Mouse (Mus musculus): Measurements from ENCODE around the gene Mzt1. TPM values are rescaled to one million over a fixed set of nuclear protein-coding genes. Genes with fewer than 3 reads are reported as not detected.

The Mzt1 gene
- 125 and 128 TPM in 2 replicates for polyA plus RNA-seq (2015; fragmentation: Nextera tagmentation; extraction: Ambion mirVana)

DNA sequence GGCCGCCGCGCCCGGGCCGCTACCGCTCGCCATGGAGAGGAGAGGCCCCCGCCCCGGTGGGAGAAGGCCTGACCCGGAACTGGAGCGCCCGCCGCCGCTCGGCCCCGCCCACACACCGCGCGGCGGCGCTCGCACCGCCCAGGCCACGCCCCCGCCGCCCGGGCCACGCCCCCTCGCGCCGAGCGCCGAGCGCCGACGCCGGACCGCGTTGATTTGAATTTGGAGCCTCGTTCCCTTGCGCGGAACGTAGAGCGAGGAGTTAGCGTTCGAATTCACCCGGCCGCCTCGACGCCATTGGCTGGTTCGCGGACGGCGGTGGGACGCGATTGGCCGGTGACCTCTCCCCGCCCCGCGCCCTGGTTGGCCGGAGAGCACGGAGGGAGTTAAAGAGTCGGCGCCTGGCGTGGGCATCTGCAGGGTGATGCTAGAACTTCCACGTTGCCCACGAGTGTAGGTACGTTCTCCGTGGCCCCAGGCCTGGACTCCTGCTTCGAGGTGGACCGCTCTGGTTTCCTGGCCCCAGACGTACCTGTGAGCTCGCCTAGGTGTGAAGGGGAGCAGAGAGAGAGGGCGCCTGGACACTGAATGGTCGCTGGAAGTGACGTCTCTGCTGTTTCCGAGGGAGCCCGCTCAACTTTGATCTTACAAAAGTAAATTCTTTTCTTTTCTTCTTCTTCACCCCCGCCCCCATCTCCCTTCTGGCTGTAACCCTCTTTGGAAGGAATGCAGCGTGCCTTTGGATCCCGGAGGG is at the start of gene Mzt1, which contains the start of gene Bora:
Mzt1 (minus strand) TSS at position 104 of the 751 bp plus-strand sequence.
Bora (plus strand) TSS at position 192 of the 751 bp plus-strand sequence.
- ATAC-seq (replicated peaks) = peak; percentile 97
- H3K27ac ChIP-seq (replicated peaks) = peak within 1 kb of the TSS; percentile 87
- H3K4me1 ChIP-seq = peaks cover 34% of the 10 kb centered on the region
- no peaks in the 10 kb centered on the region for H3K9me3 ChIP-seq
- H3K27me3 ChIP-seq = no peaks in the 10 kb centered on the region
- H3K36me3 ChIP-seq = no peaks in the 10 kb centered on the region
- peak within 1 kb of the TSS; percentile 94 for H3K9ac ChIP-seq (replicated peaks)
- H3K4me2 ChIP-seq (replicated peaks) = peak within 1 kb of the TSS; percentile 82
- under 1% methylated on average over 81 of the region's 81 CpGs for WGBS
- peak within 1 kb of the TSS; percentile 98 for H3K4me3 ChIP-seq

DNA sequence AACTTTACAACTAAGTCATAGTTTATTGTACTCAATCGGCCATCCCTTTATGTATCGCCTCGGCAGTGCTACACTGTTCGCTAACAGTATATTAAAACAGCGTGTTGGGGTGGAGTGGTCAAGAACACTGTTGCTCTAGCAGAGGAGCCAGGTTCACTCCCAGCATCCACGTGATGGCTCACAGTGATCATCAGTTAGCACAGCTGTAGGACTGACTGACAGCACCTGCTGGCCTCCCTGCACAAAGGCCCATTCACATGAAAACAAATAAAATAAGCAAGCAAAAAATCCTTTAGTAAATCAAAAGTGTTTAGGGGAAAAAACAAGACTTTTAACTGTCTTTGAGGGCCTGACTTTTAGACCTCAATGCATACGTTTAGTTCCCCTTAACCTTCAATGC is 43.0 kb upstream of the Mzt1 start:
- no peaks in the 10 kb centered on the region for H3K27me3 ChIP-seq
- 93% methylated on average over 7 of the region's 7 CpGs for WGBS
- no peaks in the 10 kb centered on the region for H3K9me3 ChIP-seq
- no peak overlapping the region for H3K9ac ChIP-seq (replicated peaks)
- no peak overlapping the region for H3K27ac ChIP-seq (replicated peaks)
- no peak overlapping the region for H3K4me2 ChIP-seq (replicated peaks)
- ATAC-seq (replicated peaks) = no peak
- peaks cover 73% of the 10 kb centered on the region for H3K36me3 ChIP-seq
- H3K4me1 ChIP-seq = no peaks in the 10 kb centered on the region
- no peak overlapping the region for H3K4me3 ChIP-seq

DNA sequence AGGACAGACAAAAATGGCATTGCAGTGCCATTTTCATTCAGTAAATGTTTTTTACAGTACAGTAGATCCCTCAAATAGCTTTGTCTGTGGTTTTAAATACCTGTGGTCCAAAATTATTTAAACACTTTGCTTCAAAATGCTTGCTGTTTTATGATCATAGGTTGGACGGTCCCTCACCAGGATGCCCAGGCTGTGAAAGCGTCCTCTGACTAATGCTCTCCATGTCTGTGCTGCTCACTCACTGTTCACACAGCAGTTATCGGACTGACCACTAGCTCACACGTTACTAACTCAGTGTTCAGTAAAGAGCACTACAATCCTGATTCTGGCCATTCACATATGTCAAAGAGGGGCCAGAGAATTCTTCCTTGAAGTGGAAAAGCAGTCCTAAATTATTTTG is 25.2 kb upstream of the Mzt1 start:
- Histone ChIP-seq H3K9ac (replicated peaks) (no peak overlapping the region), H3K4me2 (replicated peaks) (no peak overlapping the region), H3K4me1 (no peaks in the 10 kb centered on the region), H3K36me3 (peaks cover 17% of the 10 kb centered on the region), H3K27me3 (no peaks in the 10 kb centered on the region), H3K9me3 (no peaks in the 10 kb centered on the region), H3K27ac (replicated peaks) (no peak overlapping the region), H3K4me3 (no peak overlapping the region)
- 91% methylated on average over 4 of the region's 4 CpGs for WGBS
- no peak for ATAC-seq (replicated peaks)

DNA sequence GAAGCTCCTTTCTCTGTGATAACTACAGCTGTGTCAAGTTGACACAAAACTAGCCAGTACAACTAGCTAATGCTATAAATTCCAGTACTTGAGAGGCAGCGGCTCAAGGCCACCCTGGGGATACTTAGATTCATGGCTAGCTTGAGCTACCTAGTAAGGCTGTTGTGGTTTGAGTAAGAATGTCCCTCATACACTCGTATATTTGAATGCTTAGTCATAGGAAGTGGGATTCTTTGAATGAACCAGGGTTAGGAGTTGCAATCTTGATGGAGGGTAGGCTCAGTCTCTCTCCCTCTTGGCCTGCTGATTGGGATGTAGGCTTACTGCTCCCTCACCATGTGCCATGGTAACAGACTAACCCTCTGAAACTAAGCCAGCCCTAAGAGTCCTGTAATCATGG is 17.2 kb upstream of the Mzt1 start:
- Histone ChIP-seq H3K9ac (replicated peaks) (no peak overlapping the region), H3K4me2 (replicated peaks) (no peak overlapping the region), H3K4me1 (no peaks in the 10 kb centered on the region), H3K9me3 (no peaks in the 10 kb centered on the region), H3K36me3 (0 out of 2 replicates have a peak, but pooled peaks cover 5% of the 10 kb centered on the region), H3K27me3 (no peaks in the 10 kb centered on the region), H3K4me3 (no peak overlapping the region), H3K27ac (replicated peaks) (no peak overlapping the region)
- 93% methylated on average over 2 of the region's 2 CpGs for WGBS
- ATAC-seq (replicated peaks) = no peak

DNA sequence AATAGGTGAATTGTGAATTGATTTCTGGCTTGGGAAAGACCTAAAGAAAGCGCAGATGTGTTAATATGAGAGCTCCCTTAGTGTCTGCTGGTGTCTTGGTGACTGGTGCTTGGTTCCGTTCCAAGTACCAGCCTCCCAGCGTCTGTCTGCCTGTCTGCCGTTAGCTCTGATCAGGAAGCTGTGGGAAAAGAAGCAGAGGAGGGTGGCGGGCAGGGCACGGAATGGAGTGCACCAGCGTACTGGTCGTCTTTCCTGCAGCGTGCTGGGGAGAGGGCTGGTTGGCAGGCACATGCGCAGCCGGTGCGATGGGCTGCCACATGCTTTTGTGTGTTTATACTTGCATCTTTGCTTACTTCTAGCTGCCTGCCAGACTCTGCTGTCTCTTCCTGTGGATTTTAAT is 14.7 kb upstream of the Mzt1 start:
- Histone ChIP-seq H3K4me1 (no peaks in the 10 kb centered on the region), H3K9ac (replicated peaks) (0 out of 2 replicates have a peak overlapping the region, but pooled peaks have one; percentile 28), H3K9me3 (no peaks in the 10 kb centered on the region), H3K4me3 (peak overlapping the region; percentile 20), H3K27me3 (no peaks in the 10 kb centered on the region), H3K36me3 (0 out of 2 replicates have a peak, but pooled peaks cover 5% of the 10 kb centered on the region), H3K4me2 (replicated peaks) (peak overlapping the region; percentile 35), H3K27ac (replicated peaks) (0 out of 2 replicates have a peak overlapping the region, but pooled peaks have one; percentile 40)
- ATAC-seq (replicated peaks) = peak; percentile 72; the same call in 1 of the 2 replicates
- 80% methylated on average over 12 of the region's 12 CpGs for WGBS

DNA sequence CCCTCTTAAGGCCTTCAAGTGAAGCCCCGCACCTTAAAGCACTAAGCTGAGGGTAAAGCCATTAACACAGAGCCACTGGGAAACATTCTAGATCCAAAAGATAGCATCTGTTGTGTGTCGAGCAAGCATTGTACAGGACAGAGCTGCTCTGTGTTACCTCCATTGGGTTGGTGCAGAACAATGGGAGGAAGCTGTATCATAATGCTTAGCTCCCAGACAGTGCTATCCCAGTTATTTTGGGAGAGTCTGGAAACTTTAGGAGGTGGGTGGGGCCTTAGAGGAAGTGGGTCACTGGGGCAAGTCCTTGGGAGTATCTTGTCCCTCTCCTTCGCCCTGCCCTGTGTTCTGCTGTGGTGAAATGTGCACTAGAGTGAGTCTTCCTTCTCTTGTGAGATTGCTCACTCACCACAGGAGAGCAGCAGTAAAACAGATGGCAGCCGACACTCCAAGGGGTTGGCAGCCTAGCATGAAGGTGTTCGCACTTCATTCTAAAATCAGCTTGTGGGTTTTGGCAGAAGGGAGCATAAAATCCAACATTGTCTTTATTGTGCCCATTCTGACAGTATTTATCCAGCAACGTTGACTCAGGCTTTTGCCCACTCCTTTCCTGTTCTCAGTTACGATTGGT is 13.1 kb upstream of the Mzt1 start:
- Histone ChIP-seq H3K9ac (replicated peaks) (no peak overlapping the region), H3K4me2 (replicated peaks) (no peak overlapping the region), H3K9me3 (no peaks in the 10 kb centered on the region), H3K4me3 (no peak overlapping the region), H3K27ac (replicated peaks) (no peak overlapping the region), H3K36me3 (0 out of 2 replicates have a peak, but pooled peaks cover 5% of the 10 kb centered on the region), H3K27me3 (no peaks in the 10 kb centered on the region), H3K4me1 (no peaks in the 10 kb centered on the region)
- ATAC-seq (replicated peaks) = peak; percentile 48
- 84% methylated on average over 7 of the region's 7 CpGs for WGBS

DNA sequence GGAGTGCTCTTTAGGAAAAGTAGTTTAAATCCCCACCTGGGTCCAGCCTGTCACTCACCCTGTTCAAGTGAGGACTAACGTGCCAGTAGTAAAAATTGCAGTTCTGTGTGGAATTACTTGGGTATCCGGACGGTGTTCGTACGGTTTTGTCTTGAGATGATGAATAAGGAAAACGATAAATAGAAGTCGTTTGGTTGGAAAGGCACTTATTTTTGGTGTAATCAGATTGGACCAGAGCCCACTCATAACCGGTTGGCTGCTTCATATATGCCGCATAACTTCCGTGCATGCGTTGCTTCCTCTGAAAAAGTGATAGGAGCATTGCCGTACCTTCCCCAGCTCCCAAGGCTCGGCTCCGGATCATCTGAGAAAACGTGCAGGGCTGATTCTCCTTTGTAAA is 848 bp upstream of the Mzt1 start:
- no peak; the same call in 1 of the 2 replicates for ATAC-seq (replicated peaks)
- peaks cover 30% of the 10 kb centered on the region for H3K4me1 ChIP-seq
- H3K4me2 ChIP-seq (replicated peaks) = peak overlapping the region; percentile 82
- no peaks in the 10 kb centered on the region for H3K9me3 ChIP-seq
- H3K27ac ChIP-seq (replicated peaks) = 0 out of 2 replicates have a peak overlapping the region, but pooled peaks have one; percentile 87
- H3K4me3 ChIP-seq = peak overlapping the region; percentile 98
- WGBS = 1% methylated on average over 15 of the region's 15 CpGs
- H3K9ac ChIP-seq (replicated peaks) = peak overlapping the region; percentile 94
- H3K27me3 ChIP-seq = no peaks in the 10 kb centered on the region
- no peaks in the 10 kb centered on the region for H3K36me3 ChIP-seq

DNA sequence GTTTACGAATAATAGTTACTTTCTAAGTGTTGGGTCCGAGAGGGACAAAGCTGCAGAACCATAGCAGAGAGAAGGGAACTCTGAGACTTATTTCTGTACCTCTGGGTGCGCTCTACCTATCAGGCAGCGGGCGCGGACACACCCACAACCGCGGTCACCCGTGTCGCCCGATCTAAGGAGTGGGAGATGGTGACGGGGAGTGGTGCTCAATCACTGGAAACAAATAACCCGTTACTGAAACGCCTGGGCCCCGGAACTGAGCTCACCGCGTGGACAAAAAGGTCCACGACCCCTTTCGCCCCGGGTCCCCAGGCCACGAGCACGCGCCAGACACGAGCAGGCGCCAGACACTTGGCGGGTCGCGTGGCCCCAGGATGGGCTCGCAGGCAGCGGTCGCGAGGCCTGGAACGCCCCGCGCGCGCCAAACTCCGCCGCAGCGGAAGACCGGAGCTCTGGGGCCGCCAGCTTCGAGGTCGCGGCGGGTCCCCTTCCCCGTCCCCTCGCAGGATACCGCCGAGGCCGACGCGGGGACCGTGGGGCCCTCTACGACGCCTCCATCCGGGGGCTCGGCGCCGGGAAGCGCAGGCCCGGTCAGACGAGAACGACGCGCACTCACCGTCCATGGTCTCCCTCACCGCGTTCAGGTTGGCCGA is 430 bp downstream of the Mzt1 start:
- no peaks in the 10 kb centered on the region for H3K36me3 ChIP-seq
- H3K9ac ChIP-seq (replicated peaks) = peak overlapping the region; percentile 94
- peak overlapping the region; percentile 82 for H3K4me2 ChIP-seq (replicated peaks)
- peaks cover 35% of the 10 kb centered on the region for H3K4me1 ChIP-seq
- ATAC-seq (replicated peaks) = peak; percentile 38
- WGBS = under 1% methylated on average over 70 of the region's 70 CpGs
- H3K4me3 ChIP-seq = peak overlapping the region; percentile 98
- H3K9me3 ChIP-seq = no peaks in the 10 kb centered on the region
- peak overlapping the region; percentile 87 for H3K27ac ChIP-seq (replicated peaks)
- no peaks in the 10 kb centered on the region for H3K27me3 ChIP-seq

DNA sequence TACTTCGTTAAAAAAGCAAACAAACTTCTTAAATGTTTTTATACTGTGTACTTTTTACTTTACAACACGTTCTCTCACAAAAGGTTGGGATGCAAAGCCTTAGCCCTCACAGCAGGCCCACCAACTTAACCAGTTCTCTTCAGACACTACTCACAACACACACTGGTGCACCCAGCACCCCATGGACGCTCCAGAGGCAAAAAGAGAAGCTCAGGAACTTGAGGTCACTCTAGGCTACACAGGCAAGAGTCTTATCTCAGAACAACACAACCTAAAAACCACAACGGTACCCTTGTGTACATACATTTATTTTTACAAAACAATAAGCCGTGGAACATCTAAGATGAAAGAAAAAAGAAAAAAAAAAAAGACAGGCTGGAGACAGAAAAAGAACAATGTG is 1.2 kb downstream of the Mzt1 start:
- Histone ChIP-seq H3K9ac (replicated peaks) (peak overlapping the region; percentile 94), H3K4me2 (replicated peaks) (peak overlapping the region; percentile 82), H3K27ac (replicated peaks) (no peak overlapping the region), H3K9me3 (no peaks in the 10 kb centered on the region), H3K36me3 (0 out of 2 replicates have a peak, but pooled peaks cover 4% of the 10 kb centered on the region), H3K27me3 (no peaks in the 10 kb centered on the region), H3K4me3 (peak overlapping the region; percentile 98), H3K4me1 (peaks cover 35% of the 10 kb centered on the region)
- WGBS = 4% methylated on average over 5 of the region's 5 CpGs
- ATAC-seq (replicated peaks) = no peak

DNA sequence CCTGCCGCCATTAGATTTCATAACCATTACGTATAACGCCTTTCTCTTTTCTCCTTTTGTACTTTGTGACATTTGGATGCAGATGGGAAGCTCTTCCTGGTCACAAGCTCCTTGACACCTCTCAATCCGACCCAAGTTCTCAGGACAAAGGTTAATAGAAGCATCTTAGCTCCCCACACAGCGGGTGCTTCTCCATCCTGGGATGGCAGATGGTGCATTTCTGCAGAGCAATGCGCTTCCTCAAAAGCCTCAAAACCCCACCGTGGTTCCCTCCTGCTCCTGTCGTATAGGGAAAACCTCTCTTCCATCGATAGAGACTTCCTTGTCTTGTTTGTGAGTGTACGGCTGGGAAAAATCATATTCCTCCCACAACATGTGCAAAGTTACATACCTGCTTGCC is 1.8 kb downstream of the Mzt1 start:
- H3K9ac ChIP-seq (replicated peaks) = peak overlapping the region; percentile 94

DNA sequence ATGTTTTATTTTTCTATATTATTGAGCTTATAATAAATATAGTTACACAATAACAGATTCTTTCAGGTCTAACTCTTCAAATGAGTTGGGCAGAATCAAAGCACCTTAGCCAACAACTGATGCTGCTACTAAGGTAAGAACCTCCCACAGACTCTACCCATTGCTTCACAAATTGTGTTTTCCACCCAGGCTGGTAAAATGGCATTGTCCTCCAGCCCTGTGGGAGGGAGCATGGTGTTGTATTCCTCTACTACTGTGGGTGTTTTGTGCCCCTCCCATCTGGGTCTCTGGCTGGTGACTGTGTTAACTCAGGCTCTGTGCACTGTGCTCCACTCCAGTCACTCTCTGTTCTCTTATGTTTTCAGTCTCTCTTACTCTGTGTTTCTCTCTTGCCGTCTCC is 2.4 kb downstream of the Mzt1 start:
- no peak overlapping the region for H3K9ac ChIP-seq (replicated peaks)
- WGBS = 37% methylated on average over 1 of the region's 1 CpGs
- H3K36me3 ChIP-seq = peaks cover 6% of the 10 kb centered on the region; the same call in 1 of the 2 replicates
- no peaks in the 10 kb centered on the region for H3K27me3 ChIP-seq
- 0 out of 2 replicates have a peak overlapping the region, but pooled peaks have one; percentile 98 for H3K4me3 ChIP-seq
- H3K9me3 ChIP-seq = no peaks in the 10 kb centered on the region
- ATAC-seq (replicated peaks) = no peak
- peak overlapping the region; percentile 82; the same call in 1 of the 2 replicates for H3K4me2 ChIP-seq (replicated peaks)
- H3K4me1 ChIP-seq = peaks cover 35% of the 10 kb centered on the region
- H3K27ac ChIP-seq (replicated peaks) = no peak overlapping the region

More for the DNA sequence above, 1.8 kb downstream of the Mzt1 start:
- Histone ChIP-seq H3K36me3 (peaks cover 4% of the 10 kb centered on the region; the same call in 1 of the 2 replicates), H3K4me2 (replicated peaks) (peak overlapping the region; percentile 82), H3K4me3 (peak overlapping the region; percentile 98), H3K4me1 (peaks cover 35% of the 10 kb centered on the region), H3K9me3 (no peaks in the 10 kb centered on the region), H3K27ac (replicated peaks) (no peak overlapping the region), H3K27me3 (no peaks in the 10 kb centered on the region)
- 32% methylated on average over 10 of the region's 10 CpGs for WGBS
- no peak for ATAC-seq (replicated peaks)

DNA sequence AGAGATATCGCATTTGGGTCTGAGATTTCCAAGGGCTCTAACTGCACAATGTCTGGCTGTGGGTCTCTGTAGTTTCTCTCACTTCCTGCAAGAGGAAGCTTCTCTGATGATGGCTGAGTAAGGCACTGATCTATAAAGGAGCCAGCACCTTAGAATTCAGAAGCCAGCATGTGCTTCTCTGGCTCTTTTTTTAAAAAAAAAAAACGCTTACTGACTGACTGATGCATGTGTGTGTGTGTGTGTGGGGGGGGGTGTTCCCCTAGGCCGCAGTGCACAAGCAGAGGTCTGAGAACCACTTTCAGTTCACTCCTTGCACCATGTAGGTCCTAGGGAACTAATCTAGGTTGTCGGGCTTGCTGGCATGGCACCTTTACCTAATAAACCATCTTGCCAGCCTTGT is 4.5 kb downstream of the Mzt1 start:
- no peak overlapping the region for H3K9ac ChIP-seq (replicated peaks)
- H3K9me3 ChIP-seq = no peaks in the 10 kb centered on the region
- 80% methylated on average over 4 of the region's 4 CpGs for WGBS
- H3K4me3 ChIP-seq = no peak overlapping the region
- H3K4me2 ChIP-seq (replicated peaks) = no peak overlapping the region
- no peaks in the 10 kb centered on the region for H3K27me3 ChIP-seq
- ATAC-seq (replicated peaks) = no peak
- H3K4me1 ChIP-seq = peaks cover 27% of the 10 kb centered on the region
- H3K27ac ChIP-seq (replicated peaks) = no peak overlapping the region
- peaks cover 11% of the 10 kb centered on the region for H3K36me3 ChIP-seq
